Mouse (Mus musculus): ENCODE data around the gene Rnaseh1.

GRCm38 (mm10) chr12:28635535-28636476 lies 13.6 kb upstream of the Rnaseh1 start, which contains the start of gene Rps7:
- TF ChIP-seq CTCF (conservative IDR thresholded peaks at IDR 0.05; ENCODE audit: low read length) (no peak), POU5F1 (IDR thresholded peaks at IDR 0.05; ENCODE audit: borderline replicate concordance, low read length) (peak; percentile 35; the same call in 1 of the 2 replicates), NANOG (IDR thresholded peaks at IDR 0.05; ENCODE audit: borderline replicate concordance, low read length) (no peak)

Data from E14TG2a.4 (cell line).